Mouse (Mus musculus) spleen, postnatal 14 days (tissue): ENCODE data around the gene C3ar1.

ENCODE experiments used
- DNase-seq, 2 experiments: peaks; one replicate each; pipeline ENCODE4 v3.0.0; 2021 to 2022; ENCODE audit warnings: low spot score in 2 of 2

The C3ar1 gene

GRCm38 (mm10) chr6:122825923-122826742 is 29.8 kb downstream of the C3ar1 start:
- DNase-seq = peak; percentile 22 to 25

GRCm38 (mm10) chr6:122825166-122825565 is 30.8 kb downstream of the C3ar1 start:
- no peak for DNase-seq

GRCm38 (mm10) chr6:122824086-122824485 is 31.9 kb downstream of the C3ar1 start:
- DNase-seq = no peak

GRCm38 (mm10) chr6:122821822-122822221 is 34.1 kb downstream of the C3ar1 start:
- no peak for DNase-seq

- no peak for DNase-seq
Measured at GRCm38 (mm10) chr6:122820799-122821650, 34.9 kb downstream of the C3ar1 start.

GRCm38 (mm10) chr6:122820071-122820798 is 35.7 kb downstream of the C3ar1 start:
- peak in 1 of 2 experiments; percentile 25 for DNase-seq

- peak; percentile 55 to 66 for DNase-seq
Measured at GRCm38 (mm10) chr6:122819306-122820070, 36.5 kb downstream of the C3ar1 start, which contains the start of gene Foxj2. Gene Foxj2 (plus strand): TSS chr6:122819914.

- no peak for DNase-seq
Measured at GRCm38 (mm10) chr6:122813640-122814039, 42.3 kb downstream of the C3ar1 start.

GRCm38 (mm10) chr6:122812716-122813115 is 43.2 kb downstream of the C3ar1 start:
- no peak for DNase-seq

GRCm38 (mm10) chr6:122811771-122812600 is 44.0 kb downstream of the C3ar1 start:
- DNase-seq = peak in 1 of 2 experiments; percentile 36

- DNase-seq = peak; percentile 90 to 92
Measured at GRCm38 (mm10) chr6:122811280-122811652, 44.7 kb downstream of the C3ar1 start.

GRCm38 (mm10) chr6:122810615-122811279 is 45.2 kb downstream of the C3ar1 start:
- DNase-seq = peak; percentile 87 to 91

GRCm38 (mm10) chr6:122810022-122810614 is 45.8 kb downstream of the C3ar1 start:
- DNase-seq = no peak

- DNase-seq = peak; percentile 69 to 83
Measured at GRCm38 (mm10) chr6:122804418-122804817, 51.5 kb downstream of the C3ar1 start.

- DNase-seq = peak; percentile 34 to 37
Measured at GRCm38 (mm10) chr6:122801801-122802514, 54.0 kb downstream of the C3ar1 start.

GRCm38 (mm10) chr6:122801301-122801800 is 54.6 kb downstream of the C3ar1 start, which contains the start of gene Slc2a3:
Gene Slc2a3 (minus strand): TSS chr6:122801640.
- DNase-seq = peak in 1 of 2 experiments; percentile 50

GRCm38 (mm10) chr6:122800640-122801300 is 55.2 kb downstream of the C3ar1 start:
- DNase-seq = no peak
